Mouse (Mus musculus): ENCODE measurements at regions not wholly inside any gene's neighbourhood (a gene's known extent, or its start where the extent isn't known, plus 50 kb on each side); places are given as distances from the start of the nearest gene placed in this dataset.

- Histone ChIP-seq H3K4me3 (ENCODE audit: low read depth, low read length) (no peak overlapping the region), H3K9me3 (ENCODE audit: low read length) (no peaks in the 10 kb centered on the region), H3K27me3 (ENCODE audit: insufficient read depth, low read length) (no peaks in the 10 kb centered on the region), H3K4me1 (ENCODE audit: insufficient read depth) (no peaks in the 10 kb centered on the region), H3K36me3 (replicated peaks; ENCODE audit: insufficient read depth, low read length) (no peaks in the 10 kb centered on the region), H3K4me2 (ENCODE audit: low read depth, low read length) (no peak overlapping the region), H3K27ac (ENCODE audit: low read depth) (no peak overlapping the region), H3K9ac (replicated peaks) (no peak overlapping the region)
- DNase-seq = no peak
- no peak for TF ChIP-seq CTCF (IDR thresholded peaks at IDR 0.05; ENCODE audit: low read depth)
- no peak for TF ChIP-seq EP300 (IDR thresholded peaks at IDR 0.05; ENCODE audit: low read depth)
- 74% methylated on average over 2 of the region's 2 CpGs for WGBS (ENCODE audit: insufficient replicate concordance)
- ATAC-seq = no peak
Measured at GRCm38 (mm10) chr3:48207950-48208349, 1549.2 kb downstream of the Pcdh18 start.

GRCm38 (mm10) chr3:48194300-48194699 lies 1562.8 kb downstream of the Pcdh18 start:
- DNase-seq (no peak), ATAC-seq (no peak)
- Histone ChIP-seq H3K4me1 (ENCODE audit: insufficient read depth) (no peaks in the 10 kb centered on the region), H3K27ac (ENCODE audit: low read depth) (no peak overlapping the region), H3K4me3 (ENCODE audit: low read depth, low read length) (no peak overlapping the region), H3K27me3 (ENCODE audit: insufficient read depth, low read length) (no peaks in the 10 kb centered on the region), H3K36me3 (replicated peaks; ENCODE audit: insufficient read depth, low read length) (no peaks in the 10 kb centered on the region), H3K9ac (replicated peaks) (no peak overlapping the region), H3K4me2 (ENCODE audit: low read depth, low read length) (no peak overlapping the region), H3K9me3 (ENCODE audit: low read length) (no peaks in the 10 kb centered on the region)
- TF ChIP-seq EP300 (IDR thresholded peaks at IDR 0.05; ENCODE audit: low read depth) = no peak
- 64% methylated on average over 3 of the region's 3 CpGs for WGBS (ENCODE audit: insufficient replicate concordance)

- Histone ChIP-seq H3K27ac (ENCODE audit: low read depth) (no peak overlapping the region), H3K4me1 (ENCODE audit: insufficient read depth) (no peaks in the 10 kb centered on the region), H3K27me3 (ENCODE audit: insufficient read depth, low read length) (no peaks in the 10 kb centered on the region), H3K9ac (replicated peaks) (no peak overlapping the region), H3K4me3 (ENCODE audit: low read depth, low read length) (no peak overlapping the region), H3K4me2 (ENCODE audit: low read depth, low read length) (no peak overlapping the region), H3K36me3 (replicated peaks; ENCODE audit: insufficient read depth, low read length) (no peaks in the 10 kb centered on the region), H3K9me3 (ENCODE audit: low read length) (no peaks in the 10 kb centered on the region)
- no peak for DNase-seq
- no peak for TF ChIP-seq EP300 (IDR thresholded peaks at IDR 0.05; ENCODE audit: low read depth)
- TF ChIP-seq CTCF (IDR thresholded peaks at IDR 0.05; ENCODE audit: low read depth) = no peak
- 80% methylated on average over 3 of the region's 3 CpGs for WGBS (ENCODE audit: insufficient replicate concordance)
- ATAC-seq = no peak
Measured at GRCm38 (mm10) chr3:48144885-48145284, 1612.2 kb downstream of the Pcdh18 start.

- H3K27ac ChIP-seq (ENCODE audit: low read depth) = no peak overlapping the region
- H3K36me3 ChIP-seq (replicated peaks; ENCODE audit: insufficient read depth, low read length) = no peaks in the 10 kb centered on the region
- no peak overlapping the region for H3K4me2 ChIP-seq (ENCODE audit: low read depth, low read length)
- 79% methylated on average over 4 of the region's 4 CpGs for WGBS (ENCODE audit: insufficient replicate concordance)
- H3K4me1 ChIP-seq (ENCODE audit: insufficient read depth) = no peaks in the 10 kb centered on the region
- ATAC-seq (no peak), DNase-seq (no peak)
- no peaks in the 10 kb centered on the region for H3K9me3 ChIP-seq (ENCODE audit: low read length)
- no peaks in the 10 kb centered on the region for H3K27me3 ChIP-seq (ENCODE audit: insufficient read depth, low read length)
- H3K4me3 ChIP-seq (ENCODE audit: low read depth, low read length) = no peak overlapping the region
- TF ChIP-seq CTCF (IDR thresholded peaks at IDR 0.05; ENCODE audit: low read depth) = no peak
- no peak for TF ChIP-seq EP300 (IDR thresholded peaks at IDR 0.05; ENCODE audit: low read depth)
- H3K9ac ChIP-seq (replicated peaks) = no peak overlapping the region
Measured at GRCm38 (mm10) chr3:48134938-48135337, 1622.2 kb downstream of the Pcdh18 start.

GRCm38 (mm10) chr3:48124263-48124662 lies 1632.9 kb downstream of the Pcdh18 start:
- Histone ChIP-seq H3K36me3 (replicated peaks; ENCODE audit: insufficient read depth, low read length) (no peaks in the 10 kb centered on the region), H3K27me3 (ENCODE audit: insufficient read depth, low read length) (no peaks in the 10 kb centered on the region), H3K4me3 (ENCODE audit: low read depth, low read length) (no peak overlapping the region), H3K9ac (replicated peaks) (no peak overlapping the region), H3K27ac (ENCODE audit: low read depth) (no peak overlapping the region), H3K4me2 (ENCODE audit: low read depth, low read length) (no peak overlapping the region), H3K9me3 (ENCODE audit: low read length) (no peaks in the 10 kb centered on the region), H3K4me1 (ENCODE audit: insufficient read depth) (no peaks in the 10 kb centered on the region)
- 53% methylated on average over 1 of the region's 1 CpGs for WGBS (ENCODE audit: insufficient replicate concordance)
- no peak for TF ChIP-seq EP300 (IDR thresholded peaks at IDR 0.05; ENCODE audit: low read depth)
- no peak for TF ChIP-seq CTCF (IDR thresholded peaks at IDR 0.05; ENCODE audit: low read depth)
- DNase-seq = no peak
- ATAC-seq = no peak

GRCm38 (mm10) chr3:48100847-48101246 lies 1652.8 kb upstream of the Pabpc4l start:
- no peak overlapping the region for H3K27ac ChIP-seq (ENCODE audit: low read depth)
- TF ChIP-seq CTCF (IDR thresholded peaks at IDR 0.05; ENCODE audit: low read depth) = no peak
- no peak for TF ChIP-seq EP300 (IDR thresholded peaks at IDR 0.05; ENCODE audit: low read depth)
- WGBS (ENCODE audit: insufficient replicate concordance) = 67% methylated on average over 1 of the region's 1 CpGs
- no peak overlapping the region for H3K9ac ChIP-seq (replicated peaks)
- no peaks in the 10 kb centered on the region for H3K27me3 ChIP-seq (ENCODE audit: insufficient read depth, low read length)
- ATAC-seq = 0 out of 2 replicates have a peak, but pooled peaks have one; percentile 12
- no peaks in the 10 kb centered on the region for H3K9me3 ChIP-seq (ENCODE audit: low read length)
- no peak for DNase-seq
- no peak overlapping the region for H3K4me2 ChIP-seq (ENCODE audit: low read depth, low read length)
- no peak overlapping the region for H3K4me3 ChIP-seq (ENCODE audit: low read depth, low read length)
- H3K4me1 ChIP-seq (ENCODE audit: insufficient read depth) = no peaks in the 10 kb centered on the region
- no peaks in the 10 kb centered on the region for H3K36me3 ChIP-seq (replicated peaks; ENCODE audit: insufficient read depth, low read length)

- 26% methylated on average over 2 of the region's 2 CpGs for WGBS (ENCODE audit: insufficient replicate concordance)
- Histone ChIP-seq H3K4me1 (ENCODE audit: insufficient read depth) (no peaks in the 10 kb centered on the region), H3K4me2 (ENCODE audit: low read depth, low read length) (no peak overlapping the region), H3K9ac (replicated peaks) (no peak overlapping the region), H3K9me3 (ENCODE audit: low read length) (no peaks in the 10 kb centered on the region), H3K36me3 (replicated peaks; ENCODE audit: insufficient read depth, low read length) (no peaks in the 10 kb centered on the region), H3K27ac (ENCODE audit: low read depth) (no peak overlapping the region), H3K4me3 (ENCODE audit: low read depth, low read length) (no peak overlapping the region), H3K27me3 (ENCODE audit: insufficient read depth, low read length) (no peaks in the 10 kb centered on the region)
- DNase-seq = peak; percentile 21
- no peak for ATAC-seq
- TF ChIP-seq CTCF (IDR thresholded peaks at IDR 0.05; ENCODE audit: low read depth) (no peak), EP300 (IDR thresholded peaks at IDR 0.05; ENCODE audit: low read depth) (no peak)
Measured at GRCm38 (mm10) chr3:48080616-48081015, 1632.6 kb upstream of the Pabpc4l start.
